Mouse (Mus musculus) mouse trophoblast stem cell (cell line): ENCODE measurements around the gene Nradd.

Source experiments
- in situ Hi-C, 2 experiments: fragments of 300-500 bp; cut with MseI, MboI; formaldehyde crosslinking; loops; 2 replicates in 1 of 2; 3 replicates in 1 of 2; pipeline ENCODE4 v1.15.1; 2025

The Nradd gene

DNA sequence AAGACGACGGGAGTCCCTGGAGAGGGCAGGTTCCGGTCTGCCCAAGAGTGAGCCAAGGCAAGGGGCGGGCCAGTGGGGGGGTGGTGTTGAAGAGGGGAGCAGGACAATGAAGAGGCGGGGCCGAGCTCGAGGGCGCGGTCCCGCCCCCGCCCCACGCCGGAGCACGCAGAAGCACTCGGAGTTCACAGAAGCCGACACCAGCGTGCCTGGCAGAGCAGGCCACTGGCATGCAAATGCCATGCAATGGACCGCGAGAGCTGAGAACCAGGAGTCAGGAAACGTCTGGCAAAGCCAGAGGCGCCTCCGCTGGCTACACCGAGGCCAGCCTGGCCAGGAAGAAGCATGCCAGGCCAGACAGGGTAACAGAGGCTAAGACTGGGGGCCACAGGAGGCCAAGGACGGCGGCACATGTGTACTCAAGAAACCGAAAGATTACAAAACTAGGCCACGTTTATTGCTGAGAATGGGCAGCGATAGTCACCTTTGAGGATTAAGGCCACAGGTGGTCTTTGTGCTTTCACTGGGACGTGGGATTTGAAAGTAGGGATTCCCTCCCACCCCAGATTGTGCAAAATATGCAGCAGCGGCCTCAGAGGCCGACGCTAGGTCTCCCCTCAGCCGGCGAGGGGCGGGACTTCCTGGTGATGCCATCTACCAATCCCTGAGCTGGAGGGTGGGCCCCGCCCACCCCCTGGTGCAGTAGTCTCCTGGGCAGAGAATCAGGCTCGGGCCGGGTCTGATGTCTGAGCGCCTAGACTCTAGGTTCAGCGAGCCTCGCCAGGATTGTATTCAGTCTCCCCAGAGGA, at the start of gene Nradd:
Gene Nradd (minus strand): TSS at position 92 of the 806 bp plus-strand sequence.
- in situ Hi-C loops: no loop called here

GRCm38 (mm10) chr9:110673107-110673752, 49.0 kb upstream of the Nradd start:
- in situ Hi-C loops: no loop called here

GRCm38 (mm10) chr9:110672462-110673106, 48.3 kb upstream of the Nradd start:
- in situ Hi-C loops: no loop called here

DNA sequence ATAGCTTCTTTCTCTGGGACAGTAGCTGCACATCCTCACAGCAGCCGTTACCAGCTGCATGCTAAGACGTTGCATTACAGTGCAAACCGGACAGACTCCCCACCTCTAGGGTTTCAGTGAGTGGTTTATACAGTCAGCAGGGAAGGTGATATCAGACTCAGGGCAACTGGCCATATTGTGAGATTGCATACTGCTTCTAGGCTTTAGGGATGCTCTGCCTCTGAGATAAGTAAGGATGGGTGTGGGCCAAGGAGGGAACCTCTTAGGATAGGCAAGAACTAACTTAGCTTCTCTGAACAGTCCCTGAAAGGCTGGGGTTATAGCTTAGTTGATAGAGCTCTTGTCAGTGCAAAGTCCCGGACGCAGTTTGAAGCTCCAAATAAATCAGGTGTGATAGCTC, 45.5 kb upstream of the Nradd start:
- in situ Hi-C loops: no loop called here

- in situ Hi-C loops: no loop called here
These were observed 44.5 kb upstream of the Nradd start for GRCm38 (mm10) chr9:110668601-110669293.

GRCm38 (mm10) chr9:110667219-110667836, 43.1 kb upstream of the Nradd start:
- in situ Hi-C loops: no loop called here

GRCm38 (mm10) chr9:110666374-110666773, 42.1 kb upstream of the Nradd start:
- in situ Hi-C loops: no loop called here

GRCm38 (mm10) chr9:110665912-110666311, 41.7 kb upstream of the Nradd start:
- in situ Hi-C loops: no loop called here

DNA sequence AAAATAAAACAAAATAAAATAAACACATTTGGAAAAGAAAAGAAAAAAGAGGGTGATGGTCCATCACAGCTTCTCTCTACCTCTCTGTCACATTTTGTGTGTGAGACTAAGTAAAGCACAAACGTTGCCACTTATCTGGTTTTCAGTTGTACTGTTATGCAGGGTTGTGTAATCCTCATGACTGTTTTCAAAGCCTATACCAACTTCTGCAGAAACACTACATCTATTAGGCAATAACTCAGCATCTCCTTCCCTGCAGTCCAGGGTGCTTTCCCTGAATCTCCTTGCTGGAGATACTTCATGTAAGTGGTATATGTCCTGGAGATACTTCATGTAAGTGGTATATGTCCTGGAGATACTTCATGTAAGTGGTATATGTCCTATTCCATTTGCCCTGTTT, 38.6 kb upstream of the Nradd start:
- in situ Hi-C loops: no loop called here

DNA sequence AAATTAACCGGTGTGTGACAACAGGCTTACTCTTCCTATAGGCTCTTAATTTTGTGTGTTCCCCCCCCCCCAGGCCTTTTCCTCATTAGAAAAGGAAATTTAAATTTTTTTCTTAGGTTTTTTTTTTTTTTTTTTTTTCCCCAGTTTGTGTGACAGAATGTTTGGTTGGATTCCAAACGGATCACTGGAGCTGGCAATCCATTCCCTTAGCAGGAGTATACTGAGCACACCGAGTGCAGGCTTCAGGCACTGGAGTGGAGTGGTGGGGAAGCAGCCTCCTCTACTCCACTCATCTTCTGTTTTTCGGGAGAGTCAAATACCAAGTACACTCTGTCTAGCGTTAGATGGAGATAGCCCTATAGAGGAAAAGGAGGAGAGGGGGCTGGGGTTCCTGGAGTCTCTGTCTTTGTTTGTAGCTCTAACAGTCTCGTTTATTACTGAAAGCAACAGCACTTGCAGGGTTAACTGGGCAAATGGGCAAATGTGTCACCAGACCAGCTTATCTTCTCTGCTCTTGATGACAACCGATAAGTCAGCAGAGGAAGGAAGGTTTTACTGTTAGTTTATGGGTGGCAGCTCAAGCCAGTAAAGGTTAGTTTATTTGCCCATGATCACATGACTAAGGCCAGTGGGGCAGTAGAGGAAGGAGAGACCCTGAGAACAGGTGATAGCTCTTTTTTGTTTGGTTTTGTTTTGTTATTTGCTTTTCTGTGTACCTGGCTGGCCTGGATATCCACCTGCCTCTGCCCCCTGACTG, 36.8 kb upstream of the Nradd start:
- in situ Hi-C loops: no loop called here

- in situ Hi-C loops: no loop called here
These were observed 36.0 kb upstream of the Nradd start for GRCm38 (mm10) chr9:110660208-110660607.

DNA sequence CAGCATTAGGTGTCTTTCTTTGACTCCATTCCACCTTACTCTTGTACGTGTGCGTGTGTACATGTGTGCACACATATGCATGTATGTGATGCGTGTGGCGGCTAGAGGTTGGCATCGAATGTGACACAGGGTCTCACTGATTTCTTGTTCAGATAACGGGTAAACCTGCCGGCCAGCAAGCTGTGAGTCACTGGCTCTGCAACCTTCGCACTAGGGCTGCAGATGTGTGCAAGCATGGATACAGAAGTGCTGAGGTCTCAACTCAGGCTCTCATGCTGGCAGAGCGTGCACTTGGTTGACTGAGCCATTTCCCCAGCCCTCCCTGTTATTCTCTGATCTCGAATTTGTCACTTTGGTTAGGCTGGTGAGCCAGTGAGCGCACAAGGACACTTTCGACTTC, 35.3 kb upstream of the Nradd start:
- in situ Hi-C loops: no loop called here

GRCm38 (mm10) chr9:110657474-110658078, 33.3 kb upstream of the Nradd start:
- in situ Hi-C loops: no loop called here

DNA sequence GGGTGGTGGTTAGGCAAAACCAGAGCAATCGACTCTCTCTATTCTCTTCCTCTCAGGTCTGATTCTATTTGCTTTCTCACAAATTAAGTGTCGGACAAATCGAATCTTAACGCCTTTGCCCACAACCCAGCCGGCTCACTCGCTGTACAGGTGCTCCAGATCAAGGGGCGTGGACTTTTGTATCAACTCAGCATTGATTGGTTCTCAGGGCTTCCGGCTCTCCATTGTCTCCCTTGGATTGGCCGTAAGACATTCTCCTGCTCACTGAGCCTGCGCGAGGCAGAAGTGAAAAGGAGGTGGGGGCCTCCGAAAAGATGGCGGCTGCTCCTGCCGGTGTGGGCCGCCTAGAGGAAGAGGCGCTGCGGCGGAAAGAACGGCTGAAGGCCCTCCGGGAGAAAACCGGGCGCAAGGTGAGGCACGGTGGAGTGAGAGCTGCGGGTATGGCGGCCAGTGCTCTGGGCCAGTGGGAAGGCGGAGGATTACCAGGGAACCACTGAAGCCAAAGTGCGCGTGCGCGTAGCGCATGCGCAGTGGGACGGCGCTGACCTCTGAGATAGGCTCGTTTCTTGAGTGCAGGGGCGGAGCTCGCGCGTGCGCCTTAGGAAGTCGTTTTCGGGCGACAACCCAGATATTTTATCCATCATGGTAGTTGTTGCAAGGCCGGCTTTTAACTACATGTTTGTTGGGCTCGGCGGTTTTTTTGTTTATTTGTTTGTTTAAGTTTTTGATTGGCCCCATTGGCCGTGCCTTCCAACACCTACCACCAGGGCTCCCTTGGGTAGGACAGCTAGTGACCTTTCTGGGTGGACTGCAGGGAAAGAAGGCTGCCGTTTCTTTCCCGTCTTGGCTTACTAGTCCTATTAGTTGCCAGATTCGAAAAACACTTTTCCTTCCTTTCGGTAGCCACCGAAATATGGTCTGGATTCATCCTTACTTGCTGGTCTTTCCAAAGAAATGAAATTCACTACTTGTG, 32.3 kb upstream of the Nradd start, which contains the start of gene Ccdc12:
Gene Ccdc12 (plus strand): TSS at position 255 of the 973 bp plus-strand sequence.
- in situ Hi-C loops: no loop called here

DNA sequence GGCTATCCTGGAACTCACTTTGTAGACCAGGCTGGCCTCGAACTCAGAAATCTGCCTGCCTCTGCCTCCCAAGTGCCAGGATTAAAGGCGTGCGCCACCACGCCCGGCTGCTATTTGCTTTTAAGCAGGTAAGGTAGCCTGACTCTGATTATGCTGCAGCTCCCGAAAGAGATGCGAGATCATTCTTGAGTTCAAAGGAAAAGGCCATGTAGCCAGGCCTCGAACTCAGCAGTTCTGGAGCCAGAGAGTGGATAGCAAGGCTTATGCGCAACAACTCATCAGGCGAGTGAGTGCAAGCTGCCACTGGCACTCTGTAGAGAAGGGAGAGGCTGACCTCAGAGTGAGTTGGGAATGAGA, 31.4 kb upstream of the Nradd start:
- in situ Hi-C loops: no loop called here

DNA sequence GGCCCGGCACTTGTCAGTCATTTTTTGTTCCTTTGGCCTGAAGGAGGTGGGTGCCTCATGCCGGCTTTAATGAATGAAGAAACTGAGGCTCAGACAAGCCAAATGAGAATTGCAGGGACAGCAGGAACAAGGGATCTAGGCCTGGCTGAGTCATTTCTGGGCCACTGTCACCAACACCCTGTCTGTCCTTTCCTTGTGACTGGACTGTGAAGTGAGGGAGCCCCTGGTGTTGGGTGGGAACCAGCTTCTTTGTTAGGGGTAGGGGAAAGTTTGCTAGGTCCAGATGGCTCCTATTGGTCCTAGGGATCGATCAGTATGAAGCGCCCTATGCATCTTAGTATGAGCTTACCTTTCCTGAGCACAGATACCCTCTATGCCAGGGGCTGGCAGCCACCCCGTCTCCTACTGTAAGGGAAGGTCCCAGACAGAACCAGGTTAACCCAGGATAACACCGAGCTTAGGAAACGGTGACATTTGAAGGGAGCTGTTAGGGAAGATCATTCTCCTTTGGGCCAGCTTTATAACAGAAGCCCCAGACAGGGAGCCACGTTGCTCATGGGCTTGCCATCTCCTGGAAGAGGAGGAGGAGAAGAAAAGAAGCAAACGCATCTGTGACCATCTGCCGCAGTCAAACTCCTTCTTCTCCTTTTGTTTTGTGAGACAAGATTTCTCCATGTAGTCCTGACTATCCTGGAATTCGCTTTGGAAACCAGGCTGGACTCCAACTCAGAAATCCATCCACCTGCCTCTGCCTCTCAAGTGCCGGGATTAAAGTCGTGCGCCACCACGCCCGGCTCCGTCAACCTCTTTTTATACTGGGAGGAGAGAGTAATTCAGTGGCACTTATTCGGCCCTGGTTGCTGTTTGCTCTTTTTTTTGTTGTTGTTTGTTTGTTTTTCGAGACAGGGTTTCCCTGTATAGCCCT, 30.7 kb upstream of the Nradd start:
- in situ Hi-C loops: no loop called here

- in situ Hi-C loops: no loop called here
These were observed 29.6 kb upstream of the Nradd start, which contains the start of gene Nbeal2 for GRCm38 (mm10) chr9:110653655-110654461. TSS of gene Nbeal2 (minus strand) at chr9:110654161.
